Mouse (Mus musculus): ENCODE measurements around the gene Rnf114. TPM values are rescaled to one million over a fixed set of nuclear protein-coding genes. Genes with fewer than 3 reads are reported as not detected.

Gene Rnf114
- 78.2 and 83.2 TPM in 2 replicates for polyA plus RNA-seq (2014; fragmentation: Nextera tagmentation; extraction: Ambion mirVana)

- H3K36me3 ChIP-seq (ENCODE audit: control insufficient read depth, insufficient read depth, low read length): peaks cover 3% of the 10 kb centered on the region; the same call in 1 of the 2 replicates
- peak; percentile 23; the same call in 1 of the 2 replicates for ATAC-seq (ENCODE audit: insufficient number of reproducible peaks, insufficient read depth, low FRiP score, low read depth)
- H3K4me1 ChIP-seq (ENCODE audit: control insufficient read depth, insufficient read depth, low read length): peaks cover 13% of the 10 kb centered on the region
- WGBS: 3% methylated on average over 52 of the region's 52 CpGs
- peak within 1 kb of the TSS; percentile 75 for H3K4me3 ChIP-seq (ENCODE audit: low read depth, low read length)
- H3K9ac ChIP-seq (replicated peaks; ENCODE audit: low read depth, low read length): peak within 1 kb of the TSS; percentile 76
- H3K27me3 ChIP-seq (ENCODE audit: control insufficient read depth, insufficient read depth, low read length): no peaks in the 10 kb centered on the region
- H3K9me3 ChIP-seq (ENCODE audit: control insufficient read depth, low read depth, low read length): no peaks in the 10 kb centered on the region
- peak within 1 kb of the TSS; percentile 91 for H3K4me2 ChIP-seq (replicated peaks; ENCODE audit: low read depth, low read length)
- H3K27ac ChIP-seq (ENCODE audit: low read length): peak within 1 kb of the TSS; percentile 93
These were observed at the start of gene Rnf114 for GRCm38 (mm10) chr2:167491757-167492708. Rnf114 (plus strand) TSS chr2:167492645.

- Histone ChIP-seq H3K36me3 (ENCODE audit: control insufficient read depth, insufficient read depth, low read length) (peaks cover 37% of the 10 kb centered on the region), H3K27me3 (ENCODE audit: control insufficient read depth, insufficient read depth, low read length) (no peaks in the 10 kb centered on the region)
These were observed 48.8 kb upstream of the Rnf114 start for GRCm38 (mm10) chr2:167443411-167444193.

DNA sequence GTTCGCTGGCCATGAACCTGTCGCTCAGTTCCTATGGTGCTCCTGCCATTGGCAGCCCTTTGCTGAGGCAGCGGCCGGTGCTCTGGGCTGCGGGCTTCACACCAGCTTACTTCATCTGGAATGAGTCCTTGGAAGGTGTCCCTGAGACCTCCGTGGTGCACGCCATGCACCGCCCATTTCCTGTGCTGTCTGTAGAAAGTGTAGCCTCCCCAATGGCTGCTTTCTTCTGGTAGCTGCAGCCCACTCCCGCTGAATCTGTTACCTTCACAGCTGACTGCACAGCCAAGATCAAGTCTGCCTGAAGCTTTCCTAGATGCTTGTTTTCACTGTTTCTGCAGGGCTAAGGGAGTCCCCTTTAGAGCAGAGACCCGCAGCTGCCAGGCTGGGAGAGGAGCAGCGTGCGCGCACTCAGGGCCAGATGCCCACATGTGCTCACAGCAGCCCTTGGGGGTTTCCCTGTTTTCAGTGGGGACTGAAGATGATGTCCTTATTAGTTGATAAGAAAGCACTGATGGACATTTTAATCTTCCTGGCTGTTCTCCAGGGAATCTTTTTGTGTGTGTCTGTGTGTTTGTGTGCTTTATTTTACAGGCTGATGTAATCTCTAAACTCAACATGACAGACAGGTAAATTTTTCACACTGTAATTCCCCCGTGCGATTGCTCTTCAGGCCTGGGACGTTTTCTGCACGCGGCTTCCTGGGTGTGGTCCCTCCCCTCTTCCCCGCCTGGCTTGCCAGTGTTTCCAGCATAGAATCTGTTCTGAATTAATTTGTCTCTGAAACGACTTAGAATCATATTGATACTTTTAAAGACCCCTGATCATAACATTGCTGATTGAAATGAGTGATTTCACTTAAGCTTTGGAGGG lies 46.3 kb upstream of the Rnf114 start:
- Histone ChIP-seq H3K4me2 (replicated peaks; ENCODE audit: low read depth, low read length) (no peak overlapping the region), H3K9ac (replicated peaks; ENCODE audit: low read depth, low read length) (no peak overlapping the region), H3K4me1 (ENCODE audit: control insufficient read depth, insufficient read depth, low read length) (no peaks in the 10 kb centered on the region), H3K4me3 (ENCODE audit: low read depth, low read length) (no peak overlapping the region), H3K36me3 (ENCODE audit: control insufficient read depth, insufficient read depth, low read length) (peaks cover 46% of the 10 kb centered on the region), H3K27me3 (ENCODE audit: control insufficient read depth, insufficient read depth, low read length) (no peaks in the 10 kb centered on the region), H3K9me3 (ENCODE audit: control insufficient read depth, low read depth, low read length) (no peaks in the 10 kb centered on the region), H3K27ac (ENCODE audit: low read length) (no peak overlapping the region)
- ATAC-seq (ENCODE audit: insufficient number of reproducible peaks, insufficient read depth, low FRiP score, low read depth): no peak
- 86% methylated on average over 20 of the region's 20 CpGs for WGBS

More at GRCm38 (mm10) chr2:167443411-167444193, 48.8 kb upstream of the Rnf114 start:
- Histone ChIP-seq H3K4me3 (ENCODE audit: low read depth, low read length) (no peak overlapping the region), H3K9me3 (ENCODE audit: control insufficient read depth, low read depth, low read length) (no peaks in the 10 kb centered on the region), H3K4me1 (ENCODE audit: control insufficient read depth, insufficient read depth, low read length) (no peaks in the 10 kb centered on the region), H3K4me2 (replicated peaks; ENCODE audit: low read depth, low read length) (no peak overlapping the region), H3K27ac (ENCODE audit: low read length) (no peak overlapping the region), H3K9ac (replicated peaks; ENCODE audit: low read depth, low read length) (no peak overlapping the region)
- ATAC-seq (ENCODE audit: insufficient number of reproducible peaks, insufficient read depth, low FRiP score, low read depth): no peak
- WGBS: 96% methylated on average over 4 of the region's 4 CpGs

DNA sequence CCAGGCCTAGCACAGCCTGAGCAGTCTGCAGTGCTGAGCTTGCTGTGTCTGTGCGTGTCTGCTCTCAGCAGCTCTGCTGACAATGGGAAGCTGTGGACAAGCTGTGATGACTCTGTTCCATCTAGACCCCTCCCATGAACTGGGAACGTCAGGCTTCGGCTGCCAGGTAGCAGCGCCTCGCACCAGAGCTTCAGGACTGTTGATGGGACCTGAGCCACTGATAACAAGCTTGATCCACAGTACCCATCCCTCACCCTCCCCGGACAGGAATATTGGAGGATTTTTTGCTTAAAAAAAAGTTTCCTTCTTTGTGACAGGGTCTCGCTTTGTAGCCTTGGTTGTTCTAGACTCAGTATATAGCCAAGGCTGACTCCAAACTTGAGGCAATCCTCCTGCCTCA lies 45.2 kb upstream of the Rnf114 start:
- H3K9me3 ChIP-seq (ENCODE audit: control insufficient read depth, low read depth, low read length): no peaks in the 10 kb centered on the region
- no peak overlapping the region for H3K4me3 ChIP-seq (ENCODE audit: low read depth, low read length)
- no peak overlapping the region for H3K9ac ChIP-seq (replicated peaks; ENCODE audit: low read depth, low read length)
- H3K4me1 ChIP-seq (ENCODE audit: control insufficient read depth, insufficient read depth, low read length): no peaks in the 10 kb centered on the region
- no peak overlapping the region for H3K4me2 ChIP-seq (replicated peaks; ENCODE audit: low read depth, low read length)
- 97% methylated on average over 7 of the region's 7 CpGs for WGBS
- no peak overlapping the region for H3K27ac ChIP-seq (ENCODE audit: low read length)
- H3K36me3 ChIP-seq (ENCODE audit: control insufficient read depth, insufficient read depth, low read length): peaks cover 46% of the 10 kb centered on the region
- ATAC-seq (ENCODE audit: insufficient number of reproducible peaks, insufficient read depth, low FRiP score, low read depth): no peak
- no peaks in the 10 kb centered on the region for H3K27me3 ChIP-seq (ENCODE audit: control insufficient read depth, insufficient read depth, low read length)

- 93% methylated on average over 8 of the region's 8 CpGs for WGBS
- Histone ChIP-seq H3K4me1 (ENCODE audit: control insufficient read depth, insufficient read depth, low read length) (no peaks in the 10 kb centered on the region), H3K4me2 (replicated peaks; ENCODE audit: low read depth, low read length) (no peak overlapping the region), H3K27me3 (ENCODE audit: control insufficient read depth, insufficient read depth, low read length) (no peaks in the 10 kb centered on the region), H3K9me3 (ENCODE audit: control insufficient read depth, low read depth, low read length) (no peaks in the 10 kb centered on the region), H3K9ac (replicated peaks; ENCODE audit: low read depth, low read length) (no peak overlapping the region), H3K36me3 (ENCODE audit: control insufficient read depth, insufficient read depth, low read length) (peaks cover 42% of the 10 kb centered on the region), H3K4me3 (ENCODE audit: low read depth, low read length) (no peak overlapping the region), H3K27ac (ENCODE audit: low read length) (no peak overlapping the region)
- ATAC-seq (ENCODE audit: insufficient number of reproducible peaks, insufficient read depth, low FRiP score, low read depth): no peak
These were observed 44.8 kb upstream of the Rnf114 start for GRCm38 (mm10) chr2:167447629-167448028.

DNA sequence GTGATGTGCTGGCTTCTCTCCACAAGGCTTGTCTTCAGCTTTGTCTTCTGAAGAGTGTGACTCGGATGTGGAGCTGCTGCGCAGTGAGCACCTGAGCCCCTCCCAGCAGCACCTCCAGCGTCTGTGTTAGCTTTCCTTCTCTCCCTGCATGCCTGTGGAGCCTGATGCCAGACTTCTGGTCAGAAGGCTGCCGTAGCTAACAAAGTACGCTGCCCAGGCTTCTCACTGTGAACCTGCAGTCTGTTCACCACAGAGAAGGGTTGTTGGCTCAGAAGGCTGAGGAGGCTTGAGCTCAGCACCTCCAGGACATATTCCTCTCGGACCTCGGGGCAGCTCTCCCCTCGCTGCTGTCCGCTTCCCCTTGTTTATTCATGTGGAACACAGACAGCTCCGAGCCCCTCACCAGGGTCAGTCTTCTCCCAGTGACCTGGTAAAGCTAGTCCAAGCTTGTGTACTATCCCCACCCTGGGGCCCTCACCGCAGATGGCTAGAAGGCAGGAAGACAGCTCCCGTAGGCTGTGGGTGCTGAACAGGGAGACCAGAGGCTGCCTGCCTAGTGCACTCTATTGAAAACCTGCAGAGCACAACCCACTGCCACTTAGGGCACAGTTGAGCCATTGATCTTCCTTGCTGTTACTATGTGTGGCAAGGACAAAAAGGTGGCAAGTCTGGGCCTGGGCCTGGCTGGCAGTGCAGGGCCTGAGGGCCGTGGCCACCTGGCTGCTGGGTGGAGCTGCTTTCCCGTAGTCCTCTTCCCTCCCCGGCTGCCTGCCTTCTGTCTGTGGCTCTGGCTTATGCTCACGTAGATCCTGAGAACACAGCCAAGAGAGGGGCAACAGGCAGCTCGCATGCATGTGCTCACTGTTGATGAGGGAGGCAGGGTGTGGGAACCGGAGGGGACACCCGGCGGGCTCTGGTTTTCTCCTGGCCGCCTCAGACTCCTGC lies 42.8 kb upstream of the Rnf114 start:
- 89% methylated on average over 21 of the region's 21 CpGs for WGBS
- H3K36me3 ChIP-seq (ENCODE audit: control insufficient read depth, insufficient read depth, low read length): peaks cover 27% of the 10 kb centered on the region
- no peaks in the 10 kb centered on the region for H3K9me3 ChIP-seq (ENCODE audit: control insufficient read depth, low read depth, low read length)
- H3K4me2 ChIP-seq (replicated peaks; ENCODE audit: low read depth, low read length): no peak overlapping the region
- H3K4me3 ChIP-seq (ENCODE audit: low read depth, low read length): no peak overlapping the region
- no peaks in the 10 kb centered on the region for H3K27me3 ChIP-seq (ENCODE audit: control insufficient read depth, insufficient read depth, low read length)
- no peak for ATAC-seq (ENCODE audit: insufficient number of reproducible peaks, insufficient read depth, low FRiP score, low read depth)
- H3K27ac ChIP-seq (ENCODE audit: low read length): no peak overlapping the region
- H3K4me1 ChIP-seq (ENCODE audit: control insufficient read depth, insufficient read depth, low read length): no peaks in the 10 kb centered on the region
- H3K9ac ChIP-seq (replicated peaks; ENCODE audit: low read depth, low read length): no peak overlapping the region

DNA sequence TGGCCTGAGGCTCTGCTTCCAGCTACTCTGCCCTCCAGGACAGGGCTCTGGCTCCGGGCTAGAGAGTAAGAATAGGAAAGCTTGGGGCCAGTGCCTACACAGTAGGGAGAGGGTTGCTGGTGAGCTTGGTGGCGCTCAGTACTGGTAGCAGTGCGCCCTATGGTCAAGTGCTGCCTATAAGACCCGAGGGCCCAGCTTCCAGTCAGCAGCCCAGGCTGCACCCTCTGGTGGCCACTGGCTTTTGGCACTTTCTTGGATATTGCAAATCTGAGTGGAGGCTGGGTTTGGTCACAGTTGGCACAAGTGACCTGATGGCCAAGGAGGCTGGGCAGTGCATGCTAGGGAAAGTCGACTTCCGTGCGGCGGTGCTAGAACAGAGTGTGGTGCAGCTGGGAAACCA lies 41.8 kb upstream of the Rnf114 start:
- H3K4me2 ChIP-seq (replicated peaks; ENCODE audit: low read depth, low read length): no peak overlapping the region
- H3K27me3 ChIP-seq (ENCODE audit: control insufficient read depth, insufficient read depth, low read length): no peaks in the 10 kb centered on the region
- H3K36me3 ChIP-seq (ENCODE audit: control insufficient read depth, insufficient read depth, low read length): peaks cover 30% of the 10 kb centered on the region
- no peak overlapping the region for H3K4me3 ChIP-seq (ENCODE audit: low read depth, low read length)
- 89% methylated on average over 8 of the region's 8 CpGs for WGBS
- no peak overlapping the region for H3K27ac ChIP-seq (ENCODE audit: low read length)
- H3K4me1 ChIP-seq (ENCODE audit: control insufficient read depth, insufficient read depth, low read length): no peaks in the 10 kb centered on the region
- ATAC-seq (ENCODE audit: insufficient number of reproducible peaks, insufficient read depth, low FRiP score, low read depth): no peak
- no peaks in the 10 kb centered on the region for H3K9me3 ChIP-seq (ENCODE audit: control insufficient read depth, low read depth, low read length)
- H3K9ac ChIP-seq (replicated peaks; ENCODE audit: low read depth, low read length): no peak overlapping the region
